Mouse (Mus musculus) retina, postnatal 7 days (tissue): Measurements from ENCODE around the gene Cyba.

Source experiments
- DNase-seq: peaks from one replicate; pipeline ENCODE4 v3.0.0-alpha.2; 2012; ENCODE audit warnings: low read depth, low spot score

Gene Cyba

GRCm38 (mm10) chr8:122432443-122433268, at the start of gene Cyba:
Gene Cyba, minus strand, starts transcription at chr8:122432930.
- no peak for DNase-seq

- no peak for DNase-seq
Measured at GRCm38 (mm10) chr8:122482448-122482847, 49.7 kb upstream of the Cyba start.

- DNase-seq = peak; percentile 90
Measured at GRCm38 (mm10) chr8:122475580-122476320, 43.0 kb upstream of the Cyba start, which contains the start of the genes Rnf166 and Ctu2. Gene Rnf166, minus strand, starts transcription at chr8:122476064. Gene Ctu2, plus strand, starts transcription at chr8:122476143.

DNA sequence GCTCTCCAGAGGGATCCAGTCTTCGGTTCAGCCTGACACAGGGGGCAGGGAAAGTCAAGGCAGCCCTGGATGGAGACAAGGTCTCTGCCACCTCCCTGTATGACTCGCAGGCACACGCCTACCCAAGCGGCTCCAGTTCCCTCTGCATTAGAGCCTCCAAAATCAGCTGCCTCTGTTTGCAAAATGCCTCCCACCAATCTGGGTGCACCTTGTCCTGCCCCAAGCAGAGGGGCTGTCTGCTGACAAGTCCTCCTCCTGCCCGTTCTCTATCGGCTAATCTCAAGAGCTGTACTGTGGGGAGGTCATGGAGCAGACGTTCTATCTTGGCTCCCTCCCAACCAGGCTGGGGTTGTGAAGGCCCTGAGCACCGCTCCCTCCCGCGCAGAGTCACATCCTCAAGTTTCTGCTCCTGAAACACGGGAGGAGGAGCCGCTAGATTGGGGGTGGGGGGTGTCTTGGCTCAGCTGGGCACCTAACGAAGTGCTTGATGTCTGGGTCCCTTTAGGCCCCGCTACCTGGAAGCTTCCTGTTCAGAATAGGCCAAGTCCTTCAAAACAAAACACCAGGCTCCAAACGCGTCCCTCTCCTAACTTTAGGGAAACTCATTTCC, 42.3 kb upstream of the Cyba start:
- no peak for DNase-seq

GRCm38 (mm10) chr8:122473911-122474421, 41.2 kb upstream of the Cyba start:
- DNase-seq = no peak

- no peak for DNase-seq
Measured at GRCm38 (mm10) chr8:122470691-122471090, 38.0 kb upstream of the Cyba start.

DNA sequence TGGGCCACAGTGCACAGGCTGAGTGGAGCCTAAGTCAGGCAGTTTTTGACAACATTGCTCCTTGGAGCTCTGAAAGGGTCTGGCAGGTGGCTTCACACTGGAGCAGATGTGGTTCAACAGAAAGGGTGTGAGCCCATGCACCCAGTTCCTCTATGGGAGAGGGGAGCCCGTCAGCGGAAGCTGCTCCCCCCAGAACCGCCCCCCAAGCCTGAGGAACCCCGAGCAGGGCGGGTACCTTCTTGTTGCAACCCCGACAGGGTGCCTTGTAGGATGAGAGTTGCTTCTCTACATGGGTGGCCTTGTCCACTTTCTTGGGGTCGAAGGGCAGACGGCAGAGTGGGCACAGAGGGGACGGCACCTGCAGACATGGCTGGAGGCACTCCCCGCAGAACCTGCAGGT, 37.2 kb upstream of the Cyba start:
- DNase-seq = no peak

DNA sequence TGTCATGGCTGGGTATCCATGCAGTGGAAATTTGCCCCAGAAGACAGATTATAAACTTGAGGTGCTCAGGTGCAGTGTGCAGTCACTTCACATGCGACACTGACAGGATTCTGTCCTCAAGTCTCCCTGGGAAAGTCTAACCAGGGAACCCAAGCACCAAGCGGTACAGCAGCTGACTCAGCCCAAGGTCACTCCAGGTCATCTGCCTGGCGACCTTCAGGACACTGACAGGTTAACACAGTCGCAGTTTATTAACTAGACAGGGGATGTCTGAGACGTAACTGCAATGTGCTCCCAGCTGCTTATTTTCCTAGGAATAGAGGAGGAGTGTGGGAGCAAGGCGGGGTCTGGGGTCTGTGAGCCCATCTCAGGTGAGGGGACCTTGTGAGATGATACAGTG, 36.7 kb upstream of the Cyba start:
- no peak for DNase-seq

DNA sequence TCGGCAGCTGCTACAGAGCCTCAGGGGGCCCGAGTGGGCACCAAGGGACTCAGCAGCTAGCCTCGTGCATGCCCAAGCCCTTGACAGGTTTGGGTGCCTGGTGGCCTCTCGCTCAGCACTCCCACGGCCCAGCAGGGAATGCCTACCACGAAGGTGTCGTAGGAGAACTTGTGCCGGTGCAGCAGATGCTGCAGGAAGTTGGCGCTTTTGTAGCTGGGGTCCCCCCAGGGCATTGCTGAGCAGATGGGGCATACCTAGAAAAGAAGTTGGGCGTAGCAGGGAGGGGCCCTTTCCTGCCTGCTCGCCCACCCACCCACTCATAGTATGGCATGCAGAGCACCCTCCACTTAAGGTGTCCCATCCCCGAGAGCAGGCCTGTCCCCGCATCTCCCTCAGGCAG, 35.1 kb upstream of the Cyba start:
- no peak for DNase-seq

- no peak for DNase-seq
Measured at GRCm38 (mm10) chr8:122464985-122465384, 32.3 kb upstream of the Cyba start.

GRCm38 (mm10) chr8:122463651-122464640, 31.2 kb upstream of the Cyba start:
- DNase-seq = no peak

GRCm38 (mm10) chr8:122462510-122462909, 29.8 kb upstream of the Cyba start:
- DNase-seq = no peak

GRCm38 (mm10) chr8:122461473-122462148, 28.9 kb upstream of the Cyba start:
- no peak for DNase-seq

- DNase-seq = peak; percentile 57
Measured at GRCm38 (mm10) chr8:122460524-122461472, 28.1 kb upstream of the Cyba start, which contains the start of gene Snai3. Gene Snai3, minus strand, starts transcription at chr8:122460733.

DNA sequence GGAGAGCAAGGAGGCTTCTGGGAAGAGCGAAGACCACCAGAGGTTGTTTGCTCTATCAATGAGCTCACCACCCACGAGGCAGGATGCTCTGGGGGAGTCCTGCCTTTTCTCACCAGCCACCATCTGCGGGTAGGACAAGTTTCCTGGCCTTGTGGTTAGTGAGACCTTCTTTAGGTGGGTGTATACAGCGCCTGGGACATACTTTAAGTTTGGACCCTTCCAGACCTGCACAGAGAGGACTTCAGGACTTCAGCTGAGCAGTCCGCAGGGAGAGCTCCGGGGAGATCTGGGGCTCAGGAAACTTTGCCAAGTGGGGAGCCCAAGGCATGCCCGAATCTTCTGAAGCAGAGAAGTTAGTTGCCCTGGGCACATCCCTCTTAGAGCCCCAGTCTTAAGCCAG, 27.3 kb upstream of the Cyba start:
- DNase-seq = no peak

- no peak for DNase-seq
Measured at GRCm38 (mm10) chr8:122459218-122459900, 26.6 kb upstream of the Cyba start.

GRCm38 (mm10) chr8:122457171-122457570, 24.4 kb upstream of the Cyba start:
- DNase-seq = no peak

DNA sequence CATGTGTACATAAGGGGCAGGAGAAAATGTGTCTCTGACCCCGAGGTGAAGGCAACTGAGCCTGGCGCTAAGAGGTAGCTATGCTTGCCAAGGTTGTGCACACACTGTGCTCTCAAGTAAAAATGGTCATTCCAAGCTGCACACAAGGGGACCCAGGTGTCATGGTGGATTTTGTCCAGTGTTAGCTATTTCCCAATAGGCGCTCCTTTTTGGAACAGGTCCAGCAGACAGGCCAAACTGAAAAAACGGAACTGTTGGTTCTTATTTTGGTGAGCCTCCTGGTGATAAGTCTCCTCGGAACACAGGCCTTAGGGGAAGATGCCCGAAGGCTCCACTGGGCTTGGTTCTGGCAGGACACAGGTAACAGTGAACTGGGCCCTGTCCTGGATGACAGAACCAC, 21.7 kb upstream of the Cyba start:
- DNase-seq = no peak

DNA sequence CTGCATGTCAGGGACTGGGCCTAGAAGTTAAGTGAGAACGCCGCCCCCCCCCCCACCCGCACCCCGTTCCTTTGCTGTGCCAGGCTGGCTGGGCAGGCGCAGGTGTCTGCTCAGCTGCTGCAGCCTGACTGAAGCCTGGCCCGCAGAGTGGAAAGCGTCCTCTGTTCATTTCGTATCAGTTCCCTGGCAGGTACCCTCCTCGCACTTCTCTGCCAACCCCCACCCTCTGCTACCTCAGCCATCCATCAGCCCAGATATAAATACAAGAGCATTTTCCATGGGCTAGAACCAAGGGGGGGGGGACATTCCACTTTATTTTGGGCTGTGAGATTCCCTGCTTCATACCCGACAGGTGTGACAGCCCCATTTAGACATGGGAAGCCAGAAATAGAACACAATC, 19.4 kb upstream of the Cyba start:
- no peak for DNase-seq
